Mouse (Mus musculus) right cerebral cortex, postnatal 14 days (tissue): ENCODE results near the gene Gm20388.

Source experiments
- DNase-seq: peaks from one replicate; pipeline ENCODE4 v3.0.0; 2022

The Gm20388 gene

DNA sequence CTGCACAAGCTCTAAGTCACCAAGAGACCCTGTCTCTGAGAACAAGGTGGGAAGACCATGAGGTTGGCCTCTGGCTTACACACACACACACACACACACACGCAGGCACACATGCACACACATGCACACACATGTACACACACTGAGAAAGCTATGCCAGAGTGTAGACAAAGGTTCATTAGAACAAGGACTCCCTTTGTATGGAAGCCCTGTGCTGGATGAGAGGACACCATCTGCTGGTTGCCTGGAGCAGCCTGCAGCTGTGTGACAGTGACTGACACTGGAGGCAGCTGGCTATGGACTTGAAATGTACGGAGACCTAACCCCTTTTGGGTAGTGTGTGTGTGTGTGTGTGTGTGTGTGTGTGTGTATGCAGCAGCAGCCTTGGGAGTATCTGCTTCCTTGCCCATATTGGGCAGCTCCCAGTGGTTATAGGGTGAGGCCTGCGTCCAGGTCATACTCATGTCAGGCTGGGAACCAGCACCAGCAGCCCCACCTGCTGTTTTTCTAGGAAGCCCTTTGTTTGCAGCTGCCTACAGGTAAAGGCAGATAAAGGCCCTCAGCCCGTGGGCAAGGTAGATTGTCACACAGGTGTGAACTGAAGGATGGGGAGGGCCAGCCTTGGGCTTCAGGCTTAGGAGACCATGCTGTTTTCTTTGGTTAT, 4376.0 kb downstream of the Gm20388 start:
- DNase-seq = no peak

DNA sequence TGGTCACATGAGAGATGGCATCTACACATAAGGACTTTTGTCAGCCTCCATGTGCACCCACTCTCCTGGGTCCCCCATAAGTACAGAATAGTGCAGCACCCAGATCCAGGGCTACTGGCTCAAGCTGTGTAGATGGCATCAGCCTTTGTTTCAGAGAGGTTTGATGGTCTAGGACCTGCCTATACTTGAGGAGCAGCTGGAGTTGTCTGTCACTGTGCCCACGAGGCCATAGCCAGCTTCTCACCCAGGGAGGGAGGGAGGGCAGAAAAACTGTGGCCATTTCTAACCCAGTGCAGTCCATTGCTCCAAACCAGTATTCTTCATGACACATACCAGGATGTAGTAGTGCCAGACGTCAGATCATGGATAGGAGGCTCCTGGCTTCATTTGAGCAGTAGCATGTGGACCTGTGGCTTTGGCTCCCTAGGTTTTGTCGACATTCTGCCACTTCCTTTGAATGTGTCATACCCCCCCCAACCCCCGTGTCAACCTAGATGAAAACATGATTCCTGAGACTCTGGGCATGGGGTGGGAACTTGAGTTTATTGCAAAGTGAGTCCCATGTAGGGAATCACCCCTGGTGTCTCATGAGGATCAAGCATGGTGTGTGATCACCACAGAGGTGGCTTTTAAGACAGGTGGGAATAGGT, 4377.7 kb downstream of the Gm20388 start:
- no peak for DNase-seq

DNA sequence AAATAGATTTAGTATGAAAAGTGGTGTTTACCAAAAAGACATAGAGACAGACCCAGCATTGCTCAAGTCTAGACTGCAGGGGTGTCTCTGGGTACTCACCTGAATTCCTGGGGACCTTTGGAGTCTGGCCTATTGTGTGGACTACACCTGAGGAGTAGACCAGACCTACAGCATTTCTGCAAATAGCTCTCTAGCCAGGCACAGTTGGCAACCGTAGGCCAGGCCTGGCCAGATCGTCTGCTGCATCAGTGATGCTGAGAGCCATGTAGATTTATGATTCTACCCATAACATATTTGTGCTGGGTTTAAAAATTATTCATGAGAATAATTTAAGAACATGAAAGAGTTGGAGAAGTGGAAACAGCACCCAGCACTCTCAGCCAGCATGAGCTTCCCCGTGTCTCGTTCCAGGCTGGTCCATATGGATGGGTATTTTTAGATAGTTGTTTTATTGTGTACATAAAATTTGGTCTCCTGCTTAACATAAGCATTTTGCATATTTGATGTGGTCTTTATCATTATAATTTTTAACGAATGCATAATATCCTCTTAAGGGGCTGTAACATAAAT, 4378.9 kb downstream of the Gm20388 start:
- DNase-seq = no peak

DNA sequence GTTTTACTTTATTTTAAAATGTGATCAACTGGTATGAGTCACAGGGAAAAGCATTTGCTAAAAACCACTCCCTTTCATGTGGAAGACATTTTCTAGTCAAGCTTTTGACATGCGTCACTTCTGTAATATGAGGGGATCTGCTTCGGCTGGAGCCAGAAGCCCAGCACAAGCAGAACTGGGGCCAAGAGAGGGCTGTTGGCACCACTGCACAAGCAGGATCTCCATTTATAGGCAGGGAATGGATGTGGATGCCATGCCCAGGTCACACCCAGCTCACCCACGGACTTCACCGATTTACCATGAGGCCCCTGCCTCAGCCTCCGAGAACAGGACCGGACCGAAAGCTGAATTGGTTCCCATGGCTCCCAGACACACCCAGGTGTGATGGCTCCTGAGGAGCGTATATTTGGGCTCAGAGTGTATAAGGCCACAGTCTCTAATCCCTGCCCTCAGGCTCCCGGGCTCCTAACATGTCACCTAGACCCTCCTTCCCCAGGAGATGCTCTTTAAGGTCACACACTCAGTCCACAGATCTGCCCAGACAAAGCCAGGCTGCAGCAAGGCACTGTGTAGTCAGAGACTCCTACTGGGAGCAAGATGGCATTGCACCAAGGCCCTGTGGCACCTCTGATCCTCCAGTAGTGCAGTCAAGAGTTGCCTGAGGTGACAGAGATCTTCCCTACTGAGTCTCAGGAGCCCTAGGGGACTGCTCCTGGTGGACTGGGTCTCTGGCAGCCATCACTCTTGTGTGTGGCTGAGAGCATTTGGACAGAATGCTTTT, 4380.5 kb downstream of the Gm20388 start:
- no peak for DNase-seq

DNA sequence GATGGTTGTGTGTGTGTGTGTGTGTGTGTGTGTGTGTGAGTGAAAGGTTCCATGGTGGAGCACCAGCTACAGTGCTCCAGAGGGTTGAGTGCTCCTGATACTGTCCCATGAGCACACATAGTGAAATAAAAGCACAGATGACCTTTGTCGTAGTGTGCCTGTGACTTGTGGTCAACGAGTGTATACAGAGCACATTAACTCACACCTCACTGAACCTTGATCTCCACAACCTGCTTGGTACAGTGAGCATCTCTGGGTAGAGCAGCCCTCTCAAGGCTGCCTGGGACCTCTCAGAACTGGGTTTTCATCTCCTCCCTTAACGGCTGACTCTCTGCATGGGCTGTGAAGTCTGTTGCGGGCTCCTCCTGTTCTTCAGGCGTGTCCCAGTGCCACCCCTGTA, 4381.1 kb downstream of the Gm20388 start:
- no peak for DNase-seq

DNA sequence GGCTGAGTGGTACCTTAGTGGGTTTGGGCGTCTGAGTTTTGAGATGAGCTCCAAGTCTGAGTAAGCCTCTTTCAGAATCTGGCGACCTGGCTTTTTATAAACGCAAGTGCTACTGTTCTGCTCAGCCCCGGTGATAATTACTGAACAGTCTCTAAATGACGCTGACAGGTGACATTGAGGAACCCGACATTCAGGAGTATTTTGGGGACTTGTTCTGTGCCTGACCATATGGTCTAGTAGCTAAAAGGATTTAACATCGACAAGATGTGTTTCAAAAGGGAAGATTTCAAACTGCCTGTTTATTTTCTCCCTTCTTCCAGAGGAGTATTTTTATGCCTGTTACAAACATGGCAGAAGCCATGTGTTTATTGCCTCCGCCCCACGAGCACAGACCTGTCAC, 4382.3 kb downstream of the Gm20388 start:
- DNase-seq = no peak

DNA sequence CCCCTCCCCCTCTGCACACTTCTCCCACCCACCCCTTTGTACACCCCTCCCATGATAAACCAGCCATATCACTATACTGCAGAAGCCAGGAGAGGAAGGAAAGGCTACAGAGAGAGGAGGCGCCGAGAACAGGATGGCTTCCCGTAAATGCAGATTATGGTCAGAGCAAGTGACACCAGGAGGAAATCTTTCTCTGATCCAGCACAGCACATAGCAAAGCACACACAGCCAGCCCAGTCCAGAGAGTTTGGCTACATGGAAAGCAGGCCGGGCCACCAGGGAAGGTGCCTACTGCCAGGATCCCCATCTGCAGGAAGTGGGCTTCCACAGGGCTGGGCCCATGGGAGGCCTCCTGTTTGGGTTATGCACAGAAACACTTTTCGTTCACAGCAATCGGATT, 4383.8 kb downstream of the Gm20388 start:
- DNase-seq = no peak

DNA sequence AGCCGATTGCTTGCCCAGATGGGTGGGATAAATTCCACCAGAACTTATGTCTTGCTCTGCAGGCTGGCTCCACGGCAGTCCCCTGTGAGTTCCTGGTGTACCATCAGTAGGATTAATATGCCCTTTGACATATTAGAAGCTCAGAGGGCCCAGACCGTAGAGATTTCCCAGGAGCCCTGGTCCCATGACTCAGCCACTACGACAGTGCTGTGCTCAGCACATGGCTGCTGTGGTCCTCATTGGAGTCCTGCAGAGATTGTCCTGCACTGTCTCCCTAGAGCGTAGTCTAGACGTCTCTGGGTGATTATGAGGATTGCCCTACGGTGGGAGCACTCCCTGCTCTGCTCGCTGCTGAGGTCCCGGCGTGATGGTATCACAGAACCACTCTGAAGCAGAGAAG, 4384.3 kb downstream of the Gm20388 start:
- DNase-seq = no peak

DNA sequence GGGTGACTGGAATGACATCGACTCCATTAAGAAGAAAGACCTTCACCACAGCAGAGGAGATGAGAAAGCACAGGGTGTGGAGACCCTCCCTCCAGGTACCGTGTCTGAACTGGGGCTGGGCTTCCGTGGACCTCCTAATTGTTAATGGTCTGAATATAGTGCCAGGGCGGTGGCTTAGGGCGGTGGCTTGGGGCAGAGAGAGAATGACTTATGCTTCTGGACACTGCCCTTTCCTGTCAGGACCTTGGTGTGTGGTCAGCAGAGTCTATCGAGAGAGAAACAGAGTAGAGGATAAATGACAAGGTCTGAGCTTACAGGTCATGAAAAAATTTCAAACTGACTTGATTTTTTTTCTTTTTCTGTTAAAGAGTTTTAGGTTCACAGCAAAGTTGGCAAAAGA, 4384.7 kb downstream of the Gm20388 start:
- DNase-seq = no peak

DNA sequence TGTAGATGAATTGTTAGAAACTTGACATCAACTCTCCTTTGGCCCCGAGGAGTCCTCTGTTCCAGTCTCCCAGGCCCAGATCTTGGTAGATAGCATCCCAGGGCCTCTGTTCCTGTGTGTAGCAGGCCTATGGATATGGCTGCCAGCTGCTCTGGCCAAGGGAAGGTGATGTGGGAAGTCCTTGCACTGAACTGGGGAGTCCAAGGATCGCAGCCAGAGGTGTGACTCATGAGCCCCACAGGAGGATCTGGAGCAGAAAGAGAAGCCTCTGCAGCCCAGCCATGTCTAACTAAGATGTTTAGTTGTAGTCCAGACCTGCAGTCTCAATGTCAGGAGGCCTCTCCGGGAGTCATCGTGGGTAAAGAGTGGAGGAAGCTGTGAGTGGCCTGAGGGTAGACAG, 4390.9 kb downstream of the Gm20388 start:
- DNase-seq = no peak

DNA sequence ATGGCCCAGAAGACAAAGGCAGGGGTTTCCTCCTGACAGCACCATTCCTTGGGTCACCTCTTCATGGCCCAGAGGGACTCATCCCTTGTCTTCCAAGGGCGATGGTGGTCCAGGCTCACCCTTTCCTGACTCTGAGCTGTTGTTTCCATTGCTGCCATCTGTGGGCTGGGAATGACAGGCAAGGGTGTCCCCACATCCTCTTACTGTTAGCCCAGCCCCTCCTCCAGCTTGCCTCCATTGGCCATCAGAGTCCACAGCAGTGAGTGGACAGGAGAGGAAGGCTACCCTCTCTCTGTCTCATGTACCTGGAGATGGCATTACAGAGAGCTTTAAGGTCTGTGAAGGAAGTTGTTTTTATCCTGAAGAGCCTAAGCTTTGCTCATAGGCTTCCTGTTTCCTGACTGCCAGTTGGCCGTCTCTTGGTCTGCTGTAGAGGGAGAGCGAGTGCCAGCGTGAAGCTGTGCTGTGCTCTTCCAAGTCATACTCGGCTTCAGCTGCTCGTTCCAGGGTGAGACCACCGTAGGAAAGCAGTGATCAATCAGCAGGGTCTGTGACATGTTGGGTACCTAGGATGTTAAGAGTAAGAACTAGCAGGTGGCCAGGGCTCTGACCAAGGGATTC, 4391.4 kb downstream of the Gm20388 start:
- no peak for DNase-seq

DNA sequence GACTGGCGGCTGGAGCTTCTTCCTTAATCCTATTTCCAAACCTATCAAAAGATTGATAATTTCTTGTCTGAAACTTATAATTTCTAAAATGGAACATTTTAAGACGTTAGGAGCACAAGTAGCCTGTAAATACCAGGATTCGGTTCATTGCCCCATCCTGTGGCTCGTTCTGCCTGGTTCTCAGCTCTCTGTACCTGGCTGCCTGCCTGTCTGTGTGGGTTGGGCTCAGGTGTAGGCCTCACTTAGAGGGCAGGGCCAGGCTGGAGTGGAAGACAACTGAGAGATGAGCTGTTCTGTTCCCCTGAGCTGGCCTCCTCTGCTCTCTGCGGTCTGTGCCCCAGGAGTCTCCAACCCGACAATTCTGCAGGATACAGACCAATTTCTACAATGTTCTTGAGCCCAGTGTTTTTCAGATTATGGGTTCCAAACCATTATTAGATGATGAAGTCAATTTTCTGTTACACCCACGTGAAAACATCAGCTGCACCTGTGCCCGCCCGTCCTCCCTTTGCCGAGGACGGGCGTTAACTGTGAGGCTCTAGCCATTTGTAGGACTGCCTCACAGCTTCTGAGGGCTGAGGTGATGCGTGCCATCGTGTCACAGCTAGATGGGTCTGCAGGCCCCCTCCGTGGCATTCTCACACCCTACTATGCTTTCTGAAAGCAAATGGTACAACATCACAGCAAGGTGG, 4392.7 kb downstream of the Gm20388 start:
- DNase-seq = no peak

DNA sequence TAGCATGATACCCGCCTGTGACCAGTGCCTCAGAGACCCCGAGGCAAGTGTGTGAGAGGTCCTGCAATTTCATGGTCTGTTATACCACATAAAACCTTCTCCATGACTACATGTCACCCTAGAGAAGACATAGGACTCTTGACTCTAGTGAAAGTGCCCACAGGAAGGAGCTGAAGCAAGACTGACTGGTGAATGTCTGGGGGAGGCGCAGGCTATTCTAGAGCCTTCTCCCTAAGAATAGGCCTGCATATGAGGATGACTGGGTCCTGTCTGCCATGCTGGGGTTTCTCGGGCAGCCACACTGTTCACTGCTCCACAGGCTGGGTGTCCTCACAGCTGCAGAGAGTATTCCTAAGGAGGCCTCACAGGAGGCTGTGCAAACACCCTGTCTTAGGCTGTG, 4393.5 kb downstream of the Gm20388 start:
- no peak for DNase-seq

DNA sequence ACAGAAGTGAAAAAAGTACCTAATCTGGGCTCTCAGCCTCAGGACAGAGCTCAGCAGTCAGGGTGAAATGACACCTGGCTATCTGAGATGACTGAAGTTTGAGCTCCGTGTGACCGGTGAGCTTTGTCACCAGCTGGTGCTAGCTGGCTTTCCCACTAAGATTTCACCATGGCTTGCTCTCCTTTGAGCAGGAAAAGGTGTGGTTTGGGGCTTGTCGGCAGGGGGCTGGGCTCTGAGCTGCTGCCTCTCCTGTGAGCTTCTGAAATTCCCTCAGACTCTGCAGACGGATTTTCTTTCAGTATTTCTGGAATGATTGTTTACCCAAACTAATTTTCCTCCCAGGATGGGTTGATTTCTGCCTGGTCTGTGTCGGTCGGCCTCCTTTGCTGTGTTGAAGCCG, 4395.9 kb downstream of the Gm20388 start:
- DNase-seq = no peak

DNA sequence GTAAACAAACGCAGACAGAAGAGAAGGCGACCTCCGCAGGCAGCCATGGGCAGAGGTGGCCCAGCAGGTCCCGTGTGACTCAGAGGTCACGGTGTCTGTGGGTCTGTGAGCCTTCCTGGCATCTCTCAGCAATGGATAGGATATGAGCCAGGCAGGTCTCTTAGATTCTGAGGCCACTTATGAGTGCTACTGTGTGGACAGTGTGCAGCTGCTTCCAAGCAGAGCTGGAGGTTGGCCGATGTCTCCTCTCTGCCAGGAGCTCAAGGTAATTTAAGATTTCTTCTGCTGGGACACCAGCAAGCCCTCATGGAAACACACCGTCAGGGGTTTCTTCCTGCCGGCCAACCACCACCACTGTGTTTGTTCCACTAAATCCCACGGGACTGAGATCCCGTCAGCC, 4397.1 kb downstream of the Gm20388 start:
- DNase-seq = no peak

DNA sequence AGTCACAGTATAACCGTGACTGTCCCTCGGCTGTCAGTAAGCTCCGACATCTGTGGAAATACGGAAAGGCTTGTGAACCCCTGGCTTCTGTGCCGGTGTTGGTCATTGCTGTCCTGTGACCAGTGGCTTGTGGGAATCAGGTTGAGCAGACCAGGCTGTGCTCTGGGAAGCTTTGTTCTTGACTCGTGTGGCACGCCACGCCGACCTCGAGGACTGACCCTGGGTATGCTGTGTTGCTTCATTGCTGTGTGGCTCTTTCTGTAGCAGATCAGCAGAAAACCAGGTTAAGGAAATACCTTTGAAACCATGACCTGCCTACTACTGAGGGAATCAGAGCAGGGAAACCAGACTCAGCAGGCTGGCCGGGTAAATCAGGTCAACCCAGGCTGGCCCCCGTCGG, 4399.9 kb downstream of the Gm20388 start:
- DNase-seq = no peak

DNA sequence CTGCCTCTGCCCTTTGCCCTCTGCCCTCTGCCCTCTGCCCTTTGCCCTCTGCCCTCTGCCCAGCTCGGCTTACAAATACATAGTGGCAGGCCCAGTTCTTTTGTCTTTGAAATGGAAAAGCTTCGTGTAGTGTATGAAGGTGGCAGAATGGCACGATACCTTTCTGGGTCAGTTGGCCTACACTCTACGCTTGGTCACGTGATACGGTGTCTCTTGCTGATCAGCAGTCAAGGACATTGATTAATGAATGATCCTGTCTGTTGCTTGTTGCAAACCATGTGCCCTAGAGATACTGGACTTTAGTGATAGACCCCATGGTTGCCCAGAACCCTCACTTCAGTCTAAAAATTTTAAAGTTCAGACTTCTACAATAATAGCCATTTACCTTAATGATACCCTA, 4400.5 kb downstream of the Gm20388 start:
- no peak for DNase-seq

DNA sequence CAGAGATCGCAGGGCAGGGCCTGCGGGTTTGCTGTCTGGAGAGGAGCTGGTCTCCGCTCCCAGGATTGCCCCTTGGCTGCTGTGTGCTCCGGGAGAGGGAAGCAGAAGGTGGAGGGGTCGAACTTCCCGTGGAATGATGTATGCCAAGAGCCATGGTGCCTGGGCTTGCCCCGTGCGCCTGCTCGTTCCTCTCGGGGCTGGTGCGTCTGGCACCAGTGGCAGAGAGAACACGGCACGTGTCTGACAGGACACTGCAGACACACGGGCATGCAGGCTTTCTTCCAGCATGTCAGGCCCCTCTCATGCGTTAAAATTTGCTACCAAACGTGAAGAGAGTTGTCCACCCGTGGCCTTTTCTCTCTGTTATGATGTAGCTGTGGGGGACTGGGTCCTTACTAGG, 4401.1 kb downstream of the Gm20388 start:
- DNase-seq = no peak

DNA sequence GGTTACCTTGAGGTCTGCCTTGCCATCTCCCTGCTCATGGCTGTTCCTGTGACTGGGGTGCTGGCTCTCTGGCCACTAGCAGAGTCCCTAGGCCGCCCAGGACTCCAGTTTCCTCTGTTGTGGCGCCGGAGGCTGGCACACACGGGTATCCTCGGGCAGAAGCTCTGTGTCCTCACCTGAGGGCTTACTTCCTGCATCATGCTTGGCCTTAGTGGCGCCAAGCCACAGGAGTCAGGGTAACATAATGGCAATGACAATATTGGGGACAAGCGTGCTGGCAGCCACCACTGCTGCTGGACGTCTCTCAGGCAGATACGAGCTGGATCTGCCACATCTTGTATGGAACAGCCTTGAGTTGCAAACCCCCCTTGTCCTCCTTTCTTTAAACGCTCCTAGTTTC, 4401.6 kb downstream of the Gm20388 start:
- no peak for DNase-seq

DNA sequence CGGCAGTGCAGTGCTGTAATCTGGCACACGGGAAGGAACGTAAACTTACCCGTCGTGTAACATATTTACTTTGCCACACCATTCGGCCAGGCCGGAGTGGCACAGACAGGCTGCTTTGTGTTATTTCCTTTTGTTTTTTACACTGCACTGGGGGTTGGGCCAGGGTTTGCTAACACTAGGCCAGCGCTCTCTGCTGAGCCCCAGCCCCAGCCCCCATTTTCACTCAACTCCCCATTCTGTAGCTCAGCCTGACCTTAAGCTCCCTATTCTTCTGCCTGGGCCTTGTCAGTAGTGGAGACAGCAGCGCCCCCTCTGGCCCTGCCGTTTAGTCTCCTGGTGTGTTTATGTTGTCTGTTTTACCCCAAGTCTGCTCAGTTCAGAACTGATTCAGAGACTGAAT, 4404.2 kb downstream of the Gm20388 start:
- peak; percentile 38 for DNase-seq

DNA sequence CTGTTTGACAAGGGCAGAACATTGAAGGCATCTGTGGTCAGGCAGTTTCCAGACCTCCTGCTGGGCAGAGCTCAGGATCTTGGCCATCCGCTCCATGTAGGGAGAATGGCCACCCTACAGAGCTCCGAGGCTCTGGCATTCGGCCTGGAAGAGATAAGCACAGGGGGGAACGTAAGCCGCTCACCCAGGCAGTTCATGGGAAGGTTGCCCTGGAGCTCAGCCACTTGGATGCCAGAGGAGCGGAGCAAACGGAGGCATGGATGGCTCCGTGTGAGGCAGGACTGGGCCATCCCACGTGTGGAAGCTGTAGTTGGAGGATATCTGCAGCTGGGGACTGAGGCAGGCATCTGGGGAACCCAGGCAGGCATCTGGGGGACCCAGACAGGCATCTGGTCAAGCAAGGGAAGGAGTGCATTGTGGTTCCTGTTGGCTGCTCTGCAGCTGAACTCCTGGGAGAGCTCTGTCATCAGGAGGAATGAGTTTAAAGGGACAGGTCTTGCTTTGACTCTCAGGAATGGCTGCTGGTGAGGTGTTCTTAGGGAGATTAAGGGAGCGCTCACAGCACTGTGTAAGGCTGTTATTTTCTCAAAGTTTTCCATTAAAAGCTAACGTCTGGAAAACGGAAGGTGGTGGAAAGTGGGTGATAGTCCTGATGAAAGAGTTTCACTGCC, 4406.0 kb downstream of the Gm20388 start:
- DNase-seq = peak; percentile 35

DNA sequence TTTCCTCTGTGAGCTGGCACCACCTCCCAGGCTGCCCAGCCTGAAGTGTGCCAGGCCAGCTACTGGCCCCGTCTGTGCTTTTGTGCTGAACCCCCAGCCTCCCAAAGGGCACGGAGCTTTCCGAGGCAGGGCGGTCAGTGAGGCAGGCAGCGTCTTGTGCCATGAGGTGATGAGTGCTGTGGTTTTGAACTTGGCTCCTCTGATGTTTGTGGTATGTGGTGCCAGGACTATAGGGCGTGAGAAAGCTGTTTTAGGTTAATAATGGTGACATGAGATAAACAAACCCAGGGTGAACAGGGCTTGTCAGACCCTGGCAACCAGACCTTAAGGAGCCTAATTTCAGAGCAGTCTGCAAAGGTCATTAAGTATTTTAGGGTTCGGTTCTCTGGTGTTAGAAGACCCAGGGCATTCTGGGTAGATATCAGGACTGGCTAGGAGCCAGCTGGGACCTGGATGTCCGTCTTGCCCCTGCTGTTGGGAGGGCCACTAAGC, 4406.6 kb downstream of the Gm20388 start:
- no peak for DNase-seq
